Mouse (Mus musculus) heart, postnatal 0 days (tissue): ENCODE measurements at regions not wholly inside any gene's neighbourhood (a gene's known extent, or its start where the extent isn't known, plus 50 kb on each side); places are given as distances from the start of the nearest gene placed in this dataset.

ENCODE experiments used
- CTCF ChIP-seq: IDR thresholded peaks from 2 replicates; pipeline ENCODE4 v1.5.1; 2016; ENCODE audit warnings: antibody characterized with exemption, control low read depth, low read depth
- EP300 ChIP-seq: IDR thresholded peaks from 2 replicates; pipeline ENCODE4 v1.6.1; 2016; ENCODE audit warnings: antibody characterized with exemption, low read depth

- TF ChIP-seq EP300 (no peak), CTCF (no peak)
Measured at GRCm38 (mm10) chr7:136556436-136556835, 338.0 kb upstream of the Mgmt start.
